Mouse (Mus musculus) G1E-ER4 (cell line): ENCODE data around the gene Shf. TPM values are rescaled to one million over a fixed set of nuclear protein-coding genes. Genes with fewer than 3 reads are reported as not detected.

ENCODE experiments used
- GATA1 ChIP-seq: IDR thresholded peaks from one replicate; pipeline ENCODE4 v1.8.0; 2012; ENCODE audit warnings: low read length, inconsistent platforms
- polyA plus RNA-seq: library from polyadenylated mRNA; stranded (reverse); fragments of >175 nt; gene quantifications from 2 replicates; pipeline ENCODE4 v1.2.3, GENCODE M21; 2012

Shf gene
- polyA plus RNA-seq, 1 experiment, result 3.8 TPM

DNA sequence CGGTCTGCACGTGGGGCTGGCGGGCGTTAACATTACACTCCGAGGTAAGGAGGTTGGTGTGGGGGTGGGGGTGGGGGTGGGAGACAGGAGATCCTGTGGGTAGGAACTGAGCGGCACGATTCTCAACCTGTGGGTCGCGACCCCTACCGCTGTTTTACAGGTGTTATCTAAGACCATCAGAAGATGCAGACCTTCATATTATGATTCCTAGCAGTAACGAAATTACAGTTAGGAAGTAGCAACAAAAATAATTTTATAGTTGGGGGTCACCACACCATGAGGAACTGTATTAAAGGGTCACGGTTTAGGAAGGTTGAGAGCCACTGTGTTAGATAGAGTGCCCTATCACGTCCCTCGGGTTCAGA lies 68.3 kb downstream of the Shf start:
- TF ChIP-seq GATA1, result no peak

GRCm38 (mm10) chr2:122299911-122300655 lies 68.9 kb downstream of the Shf start:
- no peak for TF ChIP-seq GATA1

Other genes starting within 250 kb of the Shf start
- gene B2m, start 221.5 kb downstream of the Shf start, polyA plus RNA-seq, result 10.8 and 19.6 TPM in 2 replicates
- not detected in 2 replicates for gene Trim69, start 208.5 kb downstream of the Shf start, polyA plus RNA-seq
- gene Patl2, start 183.0 kb downstream of the Shf start, polyA plus RNA-seq, result 0.10 and 0.19 TPM in 2 replicates
- gene Terb2, start 182.9 kb downstream of the Shf start, polyA plus RNA-seq, result not detected in 2 replicates
- 42.3 and 50.4 TPM in 2 replicates for gene Sord, start 134.4 kb downstream of the Shf start, polyA plus RNA-seq
- gene Duox2, start 70.7 kb downstream of the Shf start, polyA plus RNA-seq, result not detected in 2 replicates
- not detected in 2 replicates for gene Duoxa2, start 70.3 kb downstream of the Shf start, polyA plus RNA-seq
- not detected in 2 replicates for gene Duoxa1, start 55.4 kb downstream of the Shf start, polyA plus RNA-seq
- gene Duox1, start 53.5 kb downstream of the Shf start, polyA plus RNA-seq, result not detected in 2 replicates
- gene Slc28a2, start 57.3 kb upstream of the Shf start, polyA plus RNA-seq, result not detected in 2 replicates
- not detected in 2 replicates for gene Gm14085, start 115.8 kb upstream of the Shf start, polyA plus RNA-seq
- not detected in 2 replicates for gene Gatm, start 242.1 kb upstream of the Shf start, polyA plus RNA-seq